Mouse (Mus musculus): Measurements from ENCODE around the gene Mlf2. TPM values are rescaled to one million over a fixed set of nuclear protein-coding genes. Genes with fewer than 3 reads are reported as not detected.
"Not testable (repeated sequence)": the region's sequence is repeated elsewhere in the genome, so short reads cannot be mapped to it uniquely, and the experiment has no call there.

Mlf2 gene
- polyA plus RNA-seq, 1 experiment from 2014 or later = 406 TPM

GRCm38 (mm10) chr6:124894113-124894512 is 37.1 kb upstream of the Mlf2 start:
- WGBS = 74% methylated on average over 2 of the region's 2 CpGs
- ATAC-seq (ENCODE audit: insufficient number of reproducible peaks, low FRiP score, low TSS enrichment, low read depth) = not testable (repeated sequence)

GRCm38 (mm10) chr6:124898359-124898758 is 32.8 kb upstream of the Mlf2 start:
- ATAC-seq (ENCODE audit: insufficient number of reproducible peaks, low FRiP score, low TSS enrichment, low read depth) (no peak), DNase-seq (ENCODE audit: low spot score) (no peak)
- Histone ChIP-seq H3K4me1 (ENCODE audit: control insufficient read depth, insufficient read depth, low read length) (no peaks in the 10 kb centered on the region), H3K4me3 (ENCODE audit: low read depth, low read length) (no peak overlapping the region), H3K9me3 (ENCODE audit: control insufficient read depth, low read length) (no peaks in the 10 kb centered on the region), H3K4me2 (ENCODE audit: low read depth, severe bottlenecking) (no peak overlapping the region), H3K36me3 (ENCODE audit: control insufficient read depth, insufficient read depth, low read length) (no peaks in the 10 kb centered on the region), H3K27ac (replicated peaks; ENCODE audit: low read depth, low read length) (no peak overlapping the region), H3K27me3 (ENCODE audit: control insufficient read depth, insufficient read depth, low read length) (no peaks in the 10 kb centered on the region), H3K9ac (ENCODE audit: low read length) (no peak overlapping the region)
- WGBS = 60% methylated on average over 3 of the region's 3 CpGs

More at GRCm38 (mm10) chr6:124894113-124894512, 37.1 kb upstream of the Mlf2 start:
- not testable (repeated sequence) for H3K4me2 ChIP-seq (ENCODE audit: low read depth, severe bottlenecking); H3K27ac ChIP-seq (replicated peaks; ENCODE audit: low read depth, low read length); H3K4me1 ChIP-seq (ENCODE audit: control insufficient read depth, insufficient read depth, low read length); H3K9me3 ChIP-seq (ENCODE audit: control insufficient read depth, low read length); DNase-seq (ENCODE audit: low spot score); H3K27me3 ChIP-seq (ENCODE audit: control insufficient read depth, insufficient read depth, low read length); H3K9ac ChIP-seq (ENCODE audit: low read length); H3K36me3 ChIP-seq (ENCODE audit: control insufficient read depth, insufficient read depth, low read length); H3K4me3 ChIP-seq (ENCODE audit: low read depth, low read length)

- H3K4me2 ChIP-seq (ENCODE audit: low read depth, severe bottlenecking) = no peak overlapping the region; the same call in 1 of the 2 replicates
- DNase-seq (ENCODE audit: low spot score) (no peak), ATAC-seq (ENCODE audit: insufficient number of reproducible peaks, low FRiP score, low TSS enrichment, low read depth) (no peak)
- peaks cover 6% of the 10 kb centered on the region; the same call in 1 of the 2 replicates for H3K4me1 ChIP-seq (ENCODE audit: control insufficient read depth, insufficient read depth, low read length)
- H3K4me3 ChIP-seq (ENCODE audit: low read depth, low read length) = no peak overlapping the region
- no peak overlapping the region for H3K9ac ChIP-seq (ENCODE audit: low read length)
- WGBS = 51% methylated on average over 8 of the region's 8 CpGs
- no peak overlapping the region for H3K27ac ChIP-seq (replicated peaks; ENCODE audit: low read depth, low read length)
- no peaks in the 10 kb centered on the region for H3K36me3 ChIP-seq (ENCODE audit: control insufficient read depth, insufficient read depth, low read length)
- H3K9me3 ChIP-seq (ENCODE audit: control insufficient read depth, low read length) = no peaks in the 10 kb centered on the region
- no peaks in the 10 kb centered on the region for H3K27me3 ChIP-seq (ENCODE audit: control insufficient read depth, insufficient read depth, low read length)
Observed at GRCm38 (mm10) chr6:124900056-124900800, 31.0 kb upstream of the Mlf2 start.

DNA sequence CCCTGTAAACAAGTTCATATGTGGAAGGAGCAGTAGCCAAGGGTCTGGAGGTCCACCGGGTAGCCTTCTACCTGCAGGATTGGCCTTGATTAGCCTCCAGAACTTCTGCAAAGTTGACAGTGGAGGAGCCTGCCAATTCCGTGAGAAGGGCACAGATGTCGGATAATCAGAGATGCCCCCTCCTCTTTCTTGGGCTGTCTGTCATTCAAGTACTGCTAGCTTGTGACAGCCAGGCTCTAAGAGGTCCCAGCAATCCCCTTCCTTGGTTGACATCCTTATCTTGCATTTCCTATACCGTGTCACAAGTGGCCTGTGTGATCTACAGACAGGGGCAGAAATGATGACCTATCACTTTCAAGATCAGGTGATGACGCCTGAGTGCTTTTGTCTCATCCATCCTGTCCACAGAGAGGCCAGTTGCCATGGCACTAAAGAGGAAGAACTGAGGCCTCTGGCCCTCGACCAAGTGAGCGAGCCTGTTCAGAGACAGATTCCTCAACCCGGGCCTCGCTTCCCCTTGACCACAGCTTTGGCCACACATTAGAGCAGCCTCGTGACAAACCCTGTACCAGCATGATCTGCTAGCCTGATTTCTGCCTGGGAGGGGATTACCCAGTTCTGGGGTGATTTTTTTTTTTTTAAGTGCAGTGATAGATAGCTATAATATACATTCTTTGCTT is 30.2 kb upstream of the Mlf2 start:
- H3K27me3 ChIP-seq (ENCODE audit: control insufficient read depth, insufficient read depth, low read length) = no peaks in the 10 kb centered on the region
- no peak for ATAC-seq (ENCODE audit: insufficient number of reproducible peaks, low FRiP score, low TSS enrichment, low read depth)
- WGBS = 72% methylated on average over 10 of the region's 10 CpGs
- H3K36me3 ChIP-seq (ENCODE audit: control insufficient read depth, insufficient read depth, low read length) = no peaks in the 10 kb centered on the region
- H3K4me1 ChIP-seq (ENCODE audit: control insufficient read depth, insufficient read depth, low read length) = peaks cover 8% of the 10 kb centered on the region; the same call in 1 of the 2 replicates
- no peak overlapping the region for H3K4me3 ChIP-seq (ENCODE audit: low read depth, low read length)
- H3K27ac ChIP-seq (replicated peaks; ENCODE audit: low read depth, low read length) = no peak overlapping the region
- no peak overlapping the region for H3K4me2 ChIP-seq (ENCODE audit: low read depth, severe bottlenecking)
- DNase-seq (ENCODE audit: low spot score) = no peak
- H3K9ac ChIP-seq (ENCODE audit: low read length) = no peak overlapping the region
- no peaks in the 10 kb centered on the region for H3K9me3 ChIP-seq (ENCODE audit: control insufficient read depth, low read length)

DNA sequence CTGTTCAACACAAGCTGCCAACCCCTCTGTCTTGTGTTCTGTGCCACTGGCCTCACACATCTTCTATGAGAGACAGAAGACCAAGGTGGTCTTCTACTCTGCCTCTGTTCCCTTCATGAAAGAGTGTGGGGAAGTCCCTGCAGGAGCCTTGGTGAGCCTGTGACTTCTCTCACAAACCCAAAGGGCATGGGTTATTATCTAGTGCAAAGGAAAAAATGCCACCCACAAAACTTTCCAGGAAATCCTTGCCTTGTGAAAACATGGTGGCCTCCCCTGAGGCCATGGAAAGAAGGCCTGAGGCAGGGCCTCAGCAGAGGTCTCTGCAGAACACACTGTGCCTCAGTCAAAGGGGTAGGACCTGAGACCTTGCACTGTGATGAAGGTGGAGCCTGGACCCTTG is 29.3 kb upstream of the Mlf2 start:
- ATAC-seq (ENCODE audit: insufficient number of reproducible peaks, low FRiP score, low TSS enrichment, low read depth) (no peak), DNase-seq (ENCODE audit: low spot score) (no peak)
- H3K4me2 ChIP-seq (ENCODE audit: low read depth, severe bottlenecking) = no peak overlapping the region
- H3K27me3 ChIP-seq (ENCODE audit: control insufficient read depth, insufficient read depth, low read length) = no peaks in the 10 kb centered on the region
- H3K4me1 ChIP-seq (ENCODE audit: control insufficient read depth, insufficient read depth, low read length) = peaks cover 8% of the 10 kb centered on the region; the same call in 1 of the 2 replicates
- no peaks in the 10 kb centered on the region for H3K9me3 ChIP-seq (ENCODE audit: control insufficient read depth, low read length)
- H3K27ac ChIP-seq (replicated peaks; ENCODE audit: low read depth, low read length) = no peak overlapping the region
- no peak overlapping the region for H3K4me3 ChIP-seq (ENCODE audit: low read depth, low read length)
- no peaks in the 10 kb centered on the region for H3K36me3 ChIP-seq (ENCODE audit: control insufficient read depth, insufficient read depth, low read length)
- no peak overlapping the region for H3K9ac ChIP-seq (ENCODE audit: low read length)

- under 1% methylated on average over 23 of the region's 23 CpGs for WGBS
- Histone ChIP-seq H3K27me3 (ENCODE audit: control insufficient read depth, insufficient read depth, low read length) (peaks cover 2% of the 10 kb centered on the region; the same call in 1 of the 2 replicates), H3K9me3 (ENCODE audit: control insufficient read depth, low read length) (no peaks in the 10 kb centered on the region), H3K4me3 (ENCODE audit: low read depth, low read length) (peak overlapping the region; percentile 42), H3K36me3 (ENCODE audit: control insufficient read depth, insufficient read depth, low read length) (no peaks in the 10 kb centered on the region), H3K4me1 (ENCODE audit: control insufficient read depth, insufficient read depth, low read length) (peaks cover 8% of the 10 kb centered on the region; the same call in 1 of the 2 replicates), H3K27ac (replicated peaks; ENCODE audit: low read depth, low read length) (peak overlapping the region; percentile 93), H3K9ac (ENCODE audit: low read length) (peak overlapping the region; percentile 88), H3K4me2 (ENCODE audit: low read depth, severe bottlenecking) (peak overlapping the region; percentile 78)
- ATAC-seq (ENCODE audit: insufficient number of reproducible peaks, low FRiP score, low TSS enrichment, low read depth) (peak; percentile 76), DNase-seq (ENCODE audit: low spot score) (peak; percentile 99)
Observed at GRCm38 (mm10) chr6:124903580-124904151, 27.5 kb upstream of the Mlf2 start.

DNA sequence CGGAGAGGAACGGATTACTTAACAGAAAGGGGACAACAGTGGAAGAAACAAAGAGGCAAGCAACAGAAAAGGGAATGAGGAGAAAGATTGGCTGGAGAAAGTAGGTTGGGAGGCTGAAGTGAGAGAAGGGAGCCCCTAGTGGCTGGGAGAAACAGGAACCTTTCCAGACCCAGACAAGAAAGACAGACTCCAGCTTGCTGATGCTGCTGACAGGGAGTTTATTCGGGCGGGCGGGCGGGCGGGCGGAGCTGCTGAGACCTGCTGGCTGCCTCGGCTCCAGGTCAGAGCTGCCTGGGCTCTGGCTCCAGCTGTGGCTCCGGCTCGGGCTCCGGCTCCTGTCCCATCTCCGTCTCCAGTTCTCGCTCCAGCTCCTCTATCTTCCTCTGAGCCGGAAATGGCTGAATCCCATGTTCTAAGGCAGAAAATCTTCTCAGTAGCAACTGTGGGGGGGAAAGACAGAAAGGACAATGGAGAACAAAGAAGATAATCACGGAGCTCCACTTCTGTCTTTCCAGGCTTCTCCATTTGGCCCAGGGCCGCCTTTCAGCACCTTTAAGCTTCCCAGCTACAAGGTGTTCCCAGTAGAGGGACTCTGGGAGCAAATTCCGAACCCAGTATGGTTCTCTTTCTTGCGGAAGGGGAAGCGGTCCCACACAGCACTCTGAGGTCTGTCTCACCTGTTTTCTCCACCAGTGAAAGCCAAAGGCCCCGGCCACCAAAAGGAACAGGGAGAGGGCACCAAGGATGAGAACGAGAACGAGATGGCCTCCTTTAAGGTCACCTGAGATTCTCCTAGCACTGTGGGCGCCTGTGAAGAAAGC is 26.8 kb upstream of the Mlf2 start:
- H3K4me1 ChIP-seq (ENCODE audit: control insufficient read depth, insufficient read depth, low read length) = peaks cover 8% of the 10 kb centered on the region
- peak; percentile 70 for ATAC-seq (ENCODE audit: insufficient number of reproducible peaks, low FRiP score, low TSS enrichment, low read depth)
- peak; percentile 78 for DNase-seq (ENCODE audit: low spot score)
- H3K4me3 ChIP-seq (ENCODE audit: low read depth, low read length) = peak overlapping the region; percentile 42
- WGBS = 11% methylated on average over 21 of the region's 24 CpGs
- H3K9me3 ChIP-seq (ENCODE audit: control insufficient read depth, low read length) = no peaks in the 10 kb centered on the region
- peak overlapping the region; percentile 88 for H3K9ac ChIP-seq (ENCODE audit: low read length)
- H3K36me3 ChIP-seq (ENCODE audit: control insufficient read depth, insufficient read depth, low read length) = no peaks in the 10 kb centered on the region
- H3K27me3 ChIP-seq (ENCODE audit: control insufficient read depth, insufficient read depth, low read length) = peaks cover 4% of the 10 kb centered on the region; the same call in 1 of the 2 replicates
- peak overlapping the region; percentile 93 for H3K27ac ChIP-seq (replicated peaks; ENCODE audit: low read depth, low read length)
- peak overlapping the region; percentile 78 for H3K4me2 ChIP-seq (ENCODE audit: low read depth, severe bottlenecking)

Data from limb, embryonic 11.5 days (tissue).